ENCODE assay signal across 10 mouse cellular contexts in the genomic region with DNA sequence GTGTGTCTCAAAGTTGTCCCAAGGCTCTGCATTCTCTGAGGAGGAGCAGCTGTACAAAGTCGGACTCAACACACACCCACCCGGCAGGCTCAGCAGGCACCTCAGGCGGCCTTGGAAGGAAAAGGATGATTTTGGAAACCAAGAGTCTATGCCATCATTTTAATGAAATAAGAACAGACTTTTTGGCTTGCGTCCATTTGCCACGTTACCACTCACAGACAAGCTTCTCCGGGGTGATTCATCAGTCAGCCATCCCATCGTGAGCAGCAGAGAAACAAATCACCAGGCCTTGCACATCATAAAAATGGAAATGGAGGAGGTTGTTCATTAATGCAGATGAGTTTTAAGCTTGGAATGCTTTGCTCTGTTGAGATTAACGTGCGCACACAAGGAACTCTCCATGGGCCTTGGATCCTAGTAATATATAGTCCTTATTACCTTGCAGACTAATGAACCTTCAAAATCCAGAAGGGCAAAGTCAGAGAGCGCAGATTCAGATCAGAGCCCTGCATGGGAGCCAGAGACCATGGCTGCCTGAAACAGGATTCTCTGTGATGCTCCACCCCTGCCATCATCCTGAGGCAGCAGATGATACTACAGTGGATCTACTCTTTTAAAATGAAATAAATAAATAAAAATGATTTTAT.
A peak's percentile ranks its signal among the peaks of the same experiment; 100 is the strongest.
DNase-seq lines count a peak whose midpoint lies in the region; ATAC-seq lines count a peak whose summit lies in the region.
"Had no signal": no experiment of that assay in that cellular context is flagged by ENCODE, and none has a peak within 500 bp of the region (broad histone marks: within the 10 kb centered on the region; RNA-seq: fewer than 3 reads in every experiment).

No protein-coding gene starts in this region.

- no peak for ATAC-seq in inflammation-experienced regulatory T-cells, adult 6 months

- peak; percentile 39 for DNase-seq in adrenal gland, adult 2 months
- DNase-seq in adrenal gland, adult 18-20 months (ENCODE audit: low spot score in 2 of 2), result no peak
- DNase-seq in right cerebral cortex, adult 18-20 months, result peak; percentile 87
- DNase-seq in right cerebral cortex, postnatal 4 days, result no peak
- DNase-seq in left cerebral cortex, adult 11 months (ENCODE audit: low spot score), result peak; percentile 55
- peak; percentile 85 for DNase-seq in telencephalon, adult 2 months (ENCODE audit: low read depth, low spot score)
- DNase-seq in gastrocnemius, adult 18-20 months (ENCODE audit: low spot score), result no peak
- DNase-seq: cerebellum, adult 11-12 months; kidney, adult 8-10 months had no signal

Comparison
In these comparisons a context has a peak if more than half of its experiments do, and no peak if none do; other contexts are left out.
1. DNase-seq: peak in adrenal gland, adult 2 months (single experiment), right cerebral cortex, adult 18-20 months (single experiment), left cerebral cortex, adult 11 months (single experiment) and telencephalon, adult 2 months (single experiment); none in adrenal gland, adult 18-20 months (0 of 2), right cerebral cortex, postnatal 4 days (single experiment) and gastrocnemius, adult 18-20 months (single experiment).